Mouse (Mus musculus) spleen, postnatal 36 days (tissue): ENCODE measurements around the gene Cables2.

Experiments
- DNase-seq, 2 experiments: peaks; one replicate each; pipeline ENCODE4 v3.0.0; 2022; ENCODE audit warnings: low spot score in 2 of 2, mixed read lengths in 1 of 2

Gene Cables2

DNA sequence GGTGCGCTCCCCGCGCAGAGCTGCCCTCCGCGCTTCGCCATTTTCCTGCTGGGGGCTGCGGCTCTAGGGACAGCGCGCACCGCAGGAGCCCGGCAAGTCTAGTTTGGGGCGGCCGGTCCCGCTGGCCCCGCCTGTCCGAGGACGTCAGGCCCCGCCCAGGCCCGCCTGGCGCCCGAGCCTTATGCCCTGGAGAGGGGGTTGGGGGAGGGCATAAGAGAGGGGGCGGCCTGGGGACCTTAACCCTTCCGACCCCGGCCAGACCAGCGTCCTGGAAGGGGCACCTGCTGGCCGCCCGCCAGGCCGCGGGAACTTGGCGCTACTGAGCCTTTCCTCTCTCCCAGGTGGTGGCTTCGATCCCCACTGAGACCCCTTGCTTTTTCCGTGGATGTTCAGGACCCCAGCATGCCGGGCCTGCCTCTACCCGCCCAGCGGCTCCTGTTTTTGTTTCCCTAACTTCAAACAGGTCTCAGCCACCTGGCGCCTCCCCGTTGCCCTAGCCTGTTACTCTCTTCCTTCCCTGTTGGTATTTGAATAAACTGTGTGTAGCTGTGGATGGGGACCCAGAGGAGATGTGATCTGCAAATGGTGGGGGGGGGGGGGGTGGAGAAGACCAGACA lies 47.4 kb downstream of the Cables2 start, which contains the start of gene Lama5:
Gene Lama5 (minus strand): TSS at position 98 of the 617 bp plus-strand sequence.
- no peak for DNase-seq

DNA sequence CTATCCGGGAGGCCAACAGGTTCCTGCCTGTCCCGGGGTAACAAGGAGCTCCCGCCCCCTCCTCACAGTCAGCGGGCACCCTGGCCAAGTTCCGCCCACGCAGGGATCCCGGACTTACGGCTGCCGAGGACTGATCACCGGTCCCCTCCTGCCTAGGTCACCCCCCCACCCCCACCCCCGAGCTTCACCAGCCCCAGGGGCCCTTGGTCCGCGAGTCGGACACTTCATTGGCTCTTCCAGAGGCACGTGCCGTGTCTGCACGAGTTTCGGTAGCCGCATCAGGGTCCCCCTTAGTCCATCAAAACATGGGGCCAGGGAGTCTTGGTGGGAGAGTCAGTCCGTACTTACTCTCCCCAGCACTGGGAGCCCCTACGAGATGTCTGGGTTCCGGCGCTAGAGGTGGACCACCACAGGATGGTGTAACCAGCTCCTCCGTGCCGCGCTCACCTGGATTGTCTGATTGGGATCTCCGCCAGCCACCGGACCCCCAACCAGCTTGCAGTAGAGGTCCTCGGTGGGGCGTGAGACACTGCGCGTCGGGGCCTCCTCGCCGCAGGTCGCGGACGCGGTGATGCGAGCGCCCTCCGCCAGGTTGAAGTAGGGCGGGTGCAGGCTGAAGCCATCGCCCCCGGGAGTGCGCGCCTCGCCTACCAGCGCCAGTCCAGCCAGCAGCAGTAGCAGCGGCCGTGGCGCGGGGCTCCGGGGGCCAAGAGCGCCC lies 48.1 kb downstream of the Cables2 start:
- no peak for DNase-seq

DNA sequence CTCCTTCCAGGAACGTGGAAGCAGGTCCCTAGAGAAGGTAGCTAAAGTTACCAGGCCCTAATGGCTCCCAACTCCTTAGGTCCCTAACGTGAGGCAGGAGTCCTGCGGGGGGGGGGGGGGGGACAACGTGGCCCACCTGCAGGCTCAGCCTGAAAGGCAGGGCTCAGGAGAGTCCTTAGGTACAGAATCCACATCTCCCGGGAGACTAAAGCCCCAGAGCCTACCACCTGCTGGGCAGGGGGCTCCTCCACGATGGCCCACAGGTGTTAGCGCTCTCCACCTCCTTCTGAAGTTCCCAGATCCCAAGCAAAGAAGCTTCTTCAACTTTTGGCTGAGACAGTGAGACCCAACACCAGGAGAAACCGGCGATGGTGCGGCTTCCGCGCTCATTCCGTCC lies 48.7 kb downstream of the Cables2 start:
- DNase-seq, result no peak

DNA sequence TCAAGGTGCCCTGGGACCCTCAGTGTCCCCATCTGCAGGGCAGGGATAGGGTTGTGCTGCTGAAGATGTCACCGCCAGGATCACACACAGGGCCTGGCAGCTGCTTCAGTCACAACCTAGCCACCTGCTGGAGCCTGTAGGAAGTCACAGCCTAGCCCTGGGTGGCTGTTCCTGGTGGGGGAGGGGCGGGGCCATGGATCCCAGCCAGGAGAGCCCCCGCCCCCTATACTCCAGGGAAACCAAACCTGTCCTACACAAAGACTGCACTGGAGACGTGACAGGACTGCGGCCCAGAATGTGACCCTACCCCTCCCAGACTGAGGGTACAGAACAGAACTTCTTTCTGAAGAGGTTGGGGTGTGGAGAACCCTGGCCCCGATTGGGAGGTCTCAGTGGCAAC lies 51.0 kb downstream of the Cables2 start:
- no peak for DNase-seq

DNA sequence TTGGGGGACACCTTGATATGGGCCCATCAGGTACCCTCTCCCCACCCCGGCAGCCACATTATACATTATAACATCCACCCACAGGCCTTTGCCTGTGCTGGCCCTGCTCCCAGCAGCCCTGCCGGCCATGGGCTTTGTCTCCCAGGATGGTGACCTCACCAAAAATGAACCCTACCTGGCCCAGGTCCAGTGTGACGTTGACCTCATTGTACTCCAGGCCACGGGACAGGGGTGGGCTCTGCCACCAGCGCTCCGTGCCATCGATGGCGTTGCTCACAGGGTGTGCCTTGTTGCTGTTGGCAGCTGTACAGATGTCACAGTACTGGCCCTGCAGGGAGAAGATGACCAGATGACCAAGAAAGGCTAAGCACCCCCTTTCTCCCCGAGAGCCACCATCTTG lies 52.2 kb downstream of the Cables2 start:
- DNase-seq, result no peak

DNA sequence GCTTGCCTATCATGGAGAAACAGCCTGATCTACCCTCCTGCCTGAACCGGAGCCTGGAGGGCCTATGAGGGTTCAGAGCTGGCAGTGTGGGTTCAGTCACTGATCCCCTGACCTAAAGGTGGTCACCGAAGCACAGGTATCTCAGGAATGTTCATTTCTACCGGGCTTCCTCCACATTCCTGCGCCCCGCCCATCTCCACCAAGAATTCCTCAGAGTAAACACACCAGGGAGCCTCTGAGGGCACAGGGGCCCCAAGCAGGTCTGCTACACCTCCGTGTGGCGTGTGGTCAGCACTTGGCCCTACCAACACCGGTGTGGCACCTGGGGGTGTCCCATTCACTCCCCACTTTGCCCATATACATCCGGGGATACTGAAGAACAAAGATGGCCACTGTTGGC lies 53.1 kb downstream of the Cables2 start:
- DNase-seq, result no peak

DNA sequence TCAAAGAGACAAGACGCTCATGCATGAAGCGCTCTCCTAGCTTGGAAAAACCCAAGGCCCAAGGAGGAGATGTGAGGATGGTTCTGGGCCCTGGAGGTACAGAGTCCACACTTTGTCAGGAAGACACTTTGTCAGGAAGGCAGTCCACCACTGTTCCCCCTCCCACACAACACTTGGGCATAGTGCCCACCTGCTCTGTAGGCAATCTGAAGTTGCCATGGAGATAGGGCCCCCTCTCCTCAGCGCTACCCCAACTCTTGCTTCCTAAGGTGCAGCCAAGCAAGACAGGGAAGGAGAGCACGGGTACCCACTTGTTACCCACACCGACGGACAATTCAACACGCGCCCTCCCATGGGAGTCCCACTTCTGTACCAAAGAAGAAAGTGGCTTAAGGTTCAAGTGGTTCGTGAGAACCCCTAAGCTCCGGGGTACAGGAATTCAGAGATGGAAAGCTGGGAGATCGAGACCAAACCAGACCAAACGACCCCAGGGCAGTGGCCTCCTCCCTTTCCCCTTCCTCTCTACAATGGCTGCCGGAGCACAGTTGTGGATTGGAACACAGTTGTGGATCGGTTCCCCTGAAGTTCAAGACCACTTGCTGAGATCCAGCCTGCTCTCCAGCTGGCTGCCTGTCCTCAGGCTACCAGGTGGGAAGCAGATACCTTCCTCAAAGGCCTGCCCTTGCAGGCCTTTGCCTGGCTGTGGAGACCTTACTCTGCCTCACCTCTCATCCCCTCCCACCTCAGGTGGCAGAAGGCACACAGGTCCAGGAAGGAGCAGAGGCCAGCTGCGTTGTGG lies 54.0 kb downstream of the Cables2 start:
- no peak for DNase-seq

DNA sequence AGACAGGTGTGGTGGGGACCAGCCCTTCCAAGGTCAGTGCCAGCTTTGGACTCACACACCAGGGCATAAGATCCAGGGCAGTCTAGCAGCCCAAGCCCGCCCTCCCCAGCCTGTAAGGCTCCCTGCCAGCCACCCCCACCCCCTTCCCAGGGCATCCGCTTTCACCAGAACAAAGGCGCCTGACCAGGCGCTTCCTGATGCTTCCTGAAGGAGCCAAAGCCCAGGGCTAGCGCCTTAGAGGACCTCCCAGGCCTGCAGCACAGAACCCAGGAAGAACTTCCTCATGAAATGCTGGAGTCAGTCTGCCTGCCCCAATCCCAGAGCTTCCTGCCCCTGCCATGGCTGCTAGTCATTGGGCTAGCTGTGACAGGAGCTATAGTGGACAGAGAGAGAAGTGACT lies 54.6 kb downstream of the Cables2 start:
- no peak for DNase-seq

DNA sequence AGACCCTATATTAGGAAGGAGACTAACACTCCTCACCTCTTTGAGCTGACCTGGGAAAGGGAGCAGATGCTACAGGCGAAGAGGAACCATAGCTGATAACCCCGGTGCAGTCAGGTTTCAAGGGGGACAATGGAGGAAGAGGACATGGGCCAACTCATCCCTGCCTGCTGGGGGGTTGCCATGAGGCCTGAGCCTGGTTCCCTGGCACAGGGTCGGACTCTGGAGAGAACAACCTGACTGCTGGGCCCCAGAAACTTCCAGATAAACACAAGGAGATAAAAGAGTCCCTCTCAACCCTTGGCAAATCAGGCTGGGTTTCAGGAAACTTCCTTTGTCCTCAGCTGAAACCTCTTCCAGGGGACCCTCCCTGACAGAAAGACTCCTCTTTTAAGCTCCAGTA lies 55.1 kb downstream of the Cables2 start:
- no peak for DNase-seq

DNA sequence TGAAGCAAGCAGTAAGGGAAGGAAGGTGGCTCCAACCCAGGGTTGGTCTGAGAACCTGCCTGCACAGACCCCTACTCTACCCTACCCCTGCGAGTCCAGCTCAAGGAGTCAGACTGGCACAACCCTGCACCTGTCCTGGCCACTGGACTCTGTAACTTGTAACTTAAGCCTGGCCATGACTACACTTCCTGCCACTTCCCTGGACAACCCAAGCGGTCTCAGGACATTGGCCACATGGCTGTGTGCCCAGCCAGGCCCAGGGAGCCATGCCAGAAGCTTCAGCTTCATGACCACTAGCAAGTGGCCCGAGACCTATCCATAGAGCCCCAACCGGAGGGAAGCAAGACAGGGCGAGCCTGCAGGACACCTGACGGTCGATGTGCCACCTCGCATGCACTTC lies 55.7 kb downstream of the Cables2 start:
- no peak for DNase-seq

DNA sequence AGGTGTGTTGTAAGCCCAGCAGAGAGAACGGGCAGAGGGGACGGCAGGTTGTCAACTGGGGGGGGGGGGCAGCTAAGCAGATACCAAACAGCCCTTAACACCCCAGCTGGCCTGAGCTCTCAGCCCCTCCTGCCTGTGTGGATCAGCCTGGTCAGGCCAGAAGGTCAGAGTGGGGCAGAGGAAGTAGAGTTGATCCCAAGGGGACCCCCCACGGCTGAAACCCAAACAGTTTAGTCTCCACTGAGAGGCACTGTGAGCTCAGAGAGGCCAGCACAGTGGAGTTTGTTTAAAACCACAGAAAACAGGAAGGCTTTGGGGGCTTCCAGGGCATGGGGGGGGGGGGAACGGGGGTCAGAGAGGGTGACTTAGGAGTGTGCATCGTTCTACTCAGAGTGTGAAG lies 56.4 kb downstream of the Cables2 start:
- no peak for DNase-seq

DNA sequence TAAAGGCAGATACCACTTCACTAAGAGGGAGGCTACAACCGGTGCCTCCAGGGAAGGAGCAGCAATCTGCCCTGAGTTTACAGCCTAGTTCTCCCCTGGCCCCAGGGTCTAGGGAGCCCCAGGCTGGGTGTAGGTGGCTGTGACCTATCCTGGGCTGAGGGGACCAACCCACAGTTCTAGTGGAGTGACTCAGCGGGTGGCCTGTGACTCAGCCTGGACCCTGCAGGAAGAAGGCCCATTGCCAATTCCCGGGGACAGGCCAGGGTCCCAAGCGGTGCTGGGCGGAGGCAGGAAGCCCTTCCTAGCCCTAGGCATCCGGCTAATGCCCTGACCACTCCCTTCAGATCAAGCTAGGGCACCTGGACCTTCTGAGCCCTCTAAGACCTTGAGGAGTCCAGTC lies 57.3 kb downstream of the Cables2 start:
- DNase-seq, result no peak

DNA sequence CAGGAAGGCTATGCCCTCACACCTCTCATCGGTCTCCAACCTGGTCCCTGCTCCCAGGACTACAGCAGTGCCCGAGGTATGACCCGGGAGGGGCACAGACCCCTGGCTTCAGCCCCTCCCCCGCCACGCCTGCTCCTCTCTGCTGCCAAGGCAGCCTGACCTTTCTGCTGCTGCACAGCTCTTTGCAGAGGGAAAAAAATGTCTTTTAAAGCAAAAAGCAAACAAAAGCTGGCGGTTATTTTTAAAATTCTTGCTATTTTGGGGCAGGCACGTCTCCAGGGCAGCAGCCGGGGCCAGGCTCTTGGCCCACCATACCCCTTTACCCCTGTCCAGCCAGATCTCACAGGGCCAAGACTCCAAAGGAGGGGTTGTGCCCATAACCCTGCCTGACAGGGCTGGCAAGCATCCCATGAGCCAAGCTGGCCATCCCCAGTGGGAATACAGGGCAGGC lies 58.3 kb downstream of the Cables2 start:
- DNase-seq, result no peak

DNA sequence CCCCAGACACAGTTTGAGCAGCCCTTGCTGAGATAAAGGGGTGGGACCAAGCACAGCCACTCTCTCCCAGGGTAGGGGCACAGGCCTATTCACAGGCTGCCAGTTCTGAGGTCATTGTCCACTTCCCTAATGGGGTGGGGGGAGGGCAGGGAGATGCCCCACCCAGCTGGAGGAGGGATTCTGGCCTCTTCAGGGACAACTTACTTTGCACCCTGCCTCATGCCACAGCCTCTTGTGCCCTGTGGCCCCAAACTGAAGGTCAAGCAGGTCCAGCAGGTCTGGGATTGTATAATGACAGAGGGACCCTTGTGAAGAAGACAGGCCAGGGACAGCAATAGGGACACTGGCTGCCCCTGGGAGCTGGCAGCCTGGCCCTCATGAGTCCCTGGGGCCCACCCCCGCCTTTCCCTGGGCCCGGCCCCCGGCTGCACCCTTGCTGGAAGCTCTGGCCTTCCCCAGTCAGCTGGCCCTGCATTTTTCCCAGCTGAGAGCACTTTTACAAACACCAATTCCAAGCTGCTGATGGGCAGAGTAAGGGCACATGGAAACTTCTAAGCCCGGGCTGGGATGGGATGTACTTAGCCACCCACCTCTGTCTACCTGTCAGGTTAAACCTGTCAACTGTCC lies 58.8 kb downstream of the Cables2 start:
- no peak for DNase-seq

DNA sequence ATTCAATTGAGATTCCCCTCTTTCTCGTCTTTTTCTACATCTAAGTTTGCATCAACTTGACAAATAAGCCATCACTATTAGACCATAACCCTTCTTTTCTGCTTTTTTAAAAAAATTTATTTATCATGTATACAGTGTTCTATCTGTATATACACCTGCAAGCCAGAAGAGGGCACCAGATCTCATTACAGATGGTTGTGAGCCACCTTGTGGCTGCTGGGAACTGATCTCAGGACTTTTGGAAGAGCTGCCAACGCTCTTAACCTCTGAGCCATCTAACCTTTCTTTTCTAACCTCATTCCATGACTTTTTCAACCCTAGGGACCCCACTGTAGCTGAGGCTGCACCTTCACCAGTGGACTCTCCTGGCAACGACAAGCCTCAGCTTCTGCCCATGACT lies 61.0 kb downstream of the Cables2 start:
- DNase-seq, result no peak

DNA sequence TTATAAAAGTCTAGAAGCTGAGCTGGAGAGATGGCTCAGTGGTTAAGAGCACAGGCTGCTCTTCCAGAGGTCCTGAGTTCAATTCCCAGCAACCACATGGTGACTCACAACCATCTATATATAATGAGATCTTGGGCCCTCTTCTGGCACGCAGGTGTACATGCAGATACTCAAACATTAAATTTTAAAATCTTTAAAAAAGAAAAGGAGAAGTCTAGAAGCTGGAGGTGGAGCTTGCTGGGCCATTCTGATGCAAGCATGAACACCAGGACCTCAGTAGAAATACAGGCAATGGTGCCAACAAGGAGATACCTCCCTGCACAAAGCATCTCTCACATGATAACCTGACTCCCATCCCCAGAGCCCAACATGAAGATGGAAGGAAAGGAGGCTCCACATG lies 64.3 kb downstream of the Cables2 start:
- DNase-seq, result no peak
